ENCODE assay signal across 29 mouse cellular contexts in genomic region chr12:71069846-71070245, GRCm38 (mm10). TPM values are rescaled to one million over a fixed set of nuclear protein-coding genes. Genes with fewer than 3 reads are reported as not detected.
"Had no signal": no experiment of that assay in that cellular context is flagged by ENCODE, and none has a peak within 500 bp of the region (broad histone marks: within the 10 kb centered on the region; RNA-seq: fewer than 3 reads in every experiment).

No protein-coding gene starts in this region.

- H3K4me1 ChIP-seq: liver, embryonic 13.5 days; midbrain, embryonic 12.5 days; neural tube, embryonic 13.5 days had no signal

- H3K27ac ChIP-seq: layer of hippocampus, adult 2 months; left cerebral cortex, adult 2 months; liver, embryonic 13.5 days; midbrain, embryonic 12.5 days; neural tube, embryonic 13.5 days had no signal

- H3K9ac ChIP-seq: liver, embryonic 13.5 days; lung, embryonic 14.5 days; midbrain, embryonic 12.5 days; neural tube, embryonic 13.5 days had no signal

- DNase-seq: kidney, adult 18-20 months; kidney, adult 9 months; kidney, postnatal 14 days; layer of hippocampus, postnatal 36 days; liver, embryonic 13.5 days; lung, embryonic 14.5 days; retina, postnatal 1 day; thymus, postnatal 25 days had no signal

- H3K27me3 ChIP-seq: liver, embryonic 13.5 days; midbrain, embryonic 12.5 days; neural tube, embryonic 13.5 days had no signal

- H3K4me2 ChIP-seq: liver, embryonic 13.5 days; lung, embryonic 14.5 days; midbrain, embryonic 12.5 days; neural tube, embryonic 13.5 days had no signal

- ATAC-seq: lung, postnatal 0 days; midbrain, embryonic 16.5 days had no signal

- H3K4me3 ChIP-seq: layer of hippocampus, adult 2 months; left cerebral cortex, adult 2 months; liver, embryonic 13.5 days; midbrain, embryonic 12.5 days; myocyte; neural tube, embryonic 13.5 days had no signal

- H3K9me3 ChIP-seq: liver, embryonic 13.5 days; midbrain, embryonic 12.5 days; neural tube, embryonic 13.5 days had no signal

RNA-seq across cellular contexts. Expression of gene Tomm20l, which starts 41.4 kb away (rescaled TPM):
- total RNA-seq: layer of hippocampus, adult 2 months; layer of hippocampus, postnatal 10 days; layer of hippocampus, postnatal 36 days; left cerebral cortex, adult 2 months; left cerebral cortex, postnatal 10 days; left cerebral cortex, postnatal 36 days; liver, adult 2 months; megakaryocyte progenitor cell, adult 5-6 weeks; monocyte, adult 5-6 weeks; neutrophil, adult 5-6 weeks had no signal
- polyA plus RNA-seq: kidney, embryonic 16.5 days; large intestine, adult 2 months; limb, embryonic 14.5 days; liver, adult 2 months; liver, embryonic 13.5 days; liver, embryonic 16.5 days; lung, embryonic 14.5 days; midbrain, embryonic 12.5 days; myocyte; neural tube, embryonic 13.5 days; small intestine, adult 2 months; spleen, adult 2 months; urinary bladder, adult 2 months had no signal
